Mouse (Mus musculus): ENCODE results near the gene Gm4791. TPM values are rescaled to one million over a fixed set of nuclear protein-coding genes. Genes with fewer than 3 reads are reported as not detected.

The Gm4791 gene
- polyA plus RNA-seq, 1 experiment from 2014 or later, result not detected

- no peaks in the 10 kb centered on the region for H3K36me3 ChIP-seq (ENCODE audit: control insufficient read depth, insufficient read depth, low read length)
- 78% methylated on average over 6 of the region's 6 CpGs for WGBS
- H3K9me3 ChIP-seq (ENCODE audit: control insufficient read depth, low read length), result no peaks in the 10 kb centered on the region
- H3K4me1 ChIP-seq (ENCODE audit: control insufficient read depth, insufficient read depth, low read length), result no peaks in the 10 kb centered on the region
- H3K9ac ChIP-seq (replicated peaks; ENCODE audit: low read depth, low read length), result no peak overlapping the region
- no peak overlapping the region for H3K4me2 ChIP-seq (ENCODE audit: low read depth, low read length)
- H3K27ac ChIP-seq (ENCODE audit: low read depth, low read length), result no peak overlapping the region
- no peak for ATAC-seq (ENCODE audit: low read depth)
- H3K27me3 ChIP-seq (ENCODE audit: control insufficient read depth, insufficient read depth, low read length), result no peaks in the 10 kb centered on the region
- H3K4me3 ChIP-seq (ENCODE audit: low read depth, low read length), result no peak overlapping the region
Measured at GRCm38 (mm10) chr9:47041569-47041968, 43.0 kb downstream of the Gm4791 start.

All from neural tube, embryonic 14.5 days (tissue).